Mouse (Mus musculus) thymus, postnatal 25 days (tissue): ENCODE data around the gene Tcta.

Experiments used
- DNase-seq: peaks from one replicate; pipeline ENCODE4 v3.0.0; 2022

Gene Tcta

DNA sequence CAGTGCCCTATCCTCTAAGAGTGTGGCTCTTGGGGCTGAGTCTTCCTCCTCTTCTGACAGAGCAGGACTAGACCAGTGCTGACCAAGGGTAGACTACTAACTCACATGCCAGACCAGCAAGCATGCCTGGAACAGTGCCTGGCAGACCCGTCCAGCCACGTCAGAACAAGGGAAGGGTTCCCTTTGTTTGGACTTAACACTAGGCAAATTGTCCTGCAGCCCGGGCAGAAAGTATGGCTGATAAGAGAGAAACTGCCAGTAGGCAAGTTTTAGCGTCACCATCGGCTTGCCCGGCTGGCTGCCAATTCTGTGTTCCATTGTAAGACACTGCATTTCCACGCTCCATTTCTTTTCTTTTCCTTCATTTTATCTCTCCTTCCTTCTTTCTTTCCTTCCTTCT is 38.3 kb downstream of the Tcta start:
- DNase-seq: no peak

DNA sequence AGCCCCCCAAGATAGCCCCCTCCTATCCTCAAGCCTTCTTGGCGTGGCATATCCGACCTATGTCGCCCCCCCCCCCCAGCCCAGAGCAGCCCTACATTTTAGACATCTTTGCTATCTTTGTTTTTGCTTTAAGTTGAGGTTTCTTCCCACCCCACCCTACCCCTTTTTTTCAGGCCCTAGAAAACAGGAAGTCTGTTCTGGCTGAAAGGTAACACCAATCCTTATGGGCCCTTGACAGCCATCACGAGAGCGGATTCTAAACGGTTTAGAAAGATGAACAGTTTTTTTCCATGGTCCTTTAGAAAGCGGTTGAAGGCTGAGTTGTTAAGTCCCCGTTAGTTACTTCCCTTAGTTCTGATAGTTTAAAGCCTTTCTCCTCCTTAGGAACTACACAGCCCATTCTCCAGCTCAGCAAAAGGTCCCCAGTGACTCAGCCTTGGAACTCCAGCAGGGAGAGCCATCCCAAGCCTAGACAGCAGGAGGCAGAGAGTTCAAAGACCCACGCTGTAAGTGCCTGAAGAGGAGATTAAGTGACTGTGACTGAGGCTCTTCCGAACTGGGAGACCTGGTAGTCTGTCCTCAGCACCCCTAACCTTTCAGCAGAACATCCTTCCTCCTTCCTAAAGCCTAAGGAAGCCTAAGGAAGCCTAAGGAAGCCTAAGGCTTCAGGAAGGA is 39.6 kb downstream of the Tcta start:
- no peak for DNase-seq

GRCm38 (mm10) chr9:108264191-108264921 is 41.6 kb downstream of the Tcta start:
- no peak for DNase-seq

- peak; percentile 95 for DNase-seq
These were observed 42.2 kb downstream of the Tcta start, which contains the start of gene Dag1 for GRCm38 (mm10) chr9:108263690-108264190. Dag1 (minus strand) TSS chr9:108263958.

GRCm38 (mm10) chr9:108263131-108263681 is 42.8 kb downstream of the Tcta start:
- peak; percentile 60 for DNase-seq

- no peak for DNase-seq
These were observed 43.4 kb downstream of the Tcta start for GRCm38 (mm10) chr9:108262494-108263049.

DNA sequence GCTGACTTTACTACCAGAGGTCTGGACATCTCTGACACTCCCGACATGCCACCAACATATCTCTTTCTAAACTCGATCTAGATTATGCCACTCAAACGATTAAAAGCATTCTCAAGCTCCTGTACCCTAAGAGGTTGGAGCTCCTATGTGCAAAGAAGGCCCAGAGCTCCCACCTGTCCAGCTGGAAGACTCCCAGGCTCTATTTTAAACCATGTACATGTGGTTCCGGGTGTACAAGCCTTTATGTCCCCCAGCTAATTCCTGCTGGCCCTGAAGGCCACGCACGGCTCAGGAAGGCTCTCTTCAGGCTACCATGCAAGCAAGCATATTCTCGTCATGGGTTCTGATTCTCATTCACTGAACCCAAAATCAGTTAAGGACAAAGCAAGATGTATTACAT is 44.1 kb downstream of the Tcta start:
- DNase-seq: no peak

DNA sequence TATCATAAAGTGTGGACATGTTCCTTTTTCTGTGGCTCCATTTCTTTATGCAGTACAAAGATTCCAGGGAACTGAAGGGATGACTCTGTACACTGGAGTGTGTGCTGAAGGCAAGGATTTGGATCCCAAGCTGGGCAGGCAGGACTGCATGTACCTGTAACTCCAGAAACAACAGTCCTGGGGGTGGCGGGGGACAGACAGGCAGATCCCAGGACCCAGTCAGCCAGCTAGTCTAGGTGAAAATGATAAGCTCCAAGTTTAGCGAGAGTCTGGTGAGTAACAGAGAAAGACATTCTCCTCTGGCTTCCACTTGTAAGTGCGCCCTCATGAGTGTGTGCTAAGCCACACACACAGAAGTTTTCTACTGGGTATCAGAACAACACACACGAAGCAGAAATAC is 45.4 kb downstream of the Tcta start:
- DNase-seq: no peak
